7 mouse cellular contexts compared by ENCODE assay signal in genomic region chr8:83607661-83608397, GRCm38 (mm10). TPM values are rescaled to one million over a fixed set of nuclear protein-coding genes. Genes with fewer than 3 reads are reported as not detected.
A peak's percentile ranks its signal among the peaks of the same experiment; 100 is the strongest.
DNase-seq lines count a peak whose midpoint lies in the region; ATAC-seq lines count a peak whose summit lies in the region.

Gene Tecr (minus strand): TSS chr8:83607971.
Gene Dnajb1 (plus strand): TSS chr8:83608193.

- H3K27ac ChIP-seq in intestine, embryonic 15.5 days = peak within 1 kb of the TSS; percentile 98
- peak within 1 kb of the TSS; percentile 97 for H3K27ac ChIP-seq in midbrain, embryonic 10.5 days (replicated peaks)

- H3K9me3 ChIP-seq in intestine, embryonic 15.5 days = no peaks in the 10 kb centered on the region
- H3K9me3 ChIP-seq in midbrain, embryonic 10.5 days (replicated peaks) = no peaks in the 10 kb centered on the region

- ATAC-seq in intestine, embryonic 15.5 days = peak; percentile 97

- H3K4me3 ChIP-seq in intestine, embryonic 15.5 days (replicated peaks) = peak within 1 kb of the TSS; percentile 86
- peak within 1 kb of the TSS; percentile 81 for H3K4me3 ChIP-seq in midbrain, embryonic 10.5 days

- H3K4me1 ChIP-seq in intestine, embryonic 15.5 days (replicated peaks) = peaks cover 19% of the 10 kb centered on the region
- H3K4me1 ChIP-seq in midbrain, embryonic 10.5 days = peaks cover 20% of the 10 kb centered on the region

- DNase-seq in adrenal gland, adult 2 months = peak; percentile 100
- DNase-seq in embryo, embryonic 11.5 days (ENCODE audit: low read depth, low spot score) = peak; percentile 98
- DNase-seq in gastrocnemius, postnatal 36 days = peak; percentile 99
- peak; percentile 100 for DNase-seq in left cerebral cortex, postnatal 25 days (ENCODE audit: low spot score in 2 of 2)
- peak; percentile 99 for DNase-seq in midbrain, embryonic 10.5 days (ENCODE audit: low spot score)
- DNase-seq in right cerebral cortex, postnatal 4 days = peak; percentile 98

- H3K36me3 ChIP-seq in intestine, embryonic 15.5 days = peaks cover 27% of the 10 kb centered on the region
- peaks cover 34% of the 10 kb centered on the region for H3K36me3 ChIP-seq in midbrain, embryonic 10.5 days

- peak within 1 kb of the TSS; percentile 81 for H3K9ac ChIP-seq in intestine, embryonic 15.5 days

- no peaks in the 10 kb centered on the region for H3K27me3 ChIP-seq in intestine, embryonic 15.5 days (replicated peaks)
- H3K27me3 ChIP-seq in midbrain, embryonic 10.5 days (ENCODE audit: low read depth, poor library complexity, severe bottlenecking) = no peaks in the 10 kb centered on the region

- under 1% methylated on average over 68 of the region's 69 CpGs for WGBS in intestine, embryonic 15.5 days
- under 1% methylated on average over 69 of the region's 69 CpGs for WGBS in midbrain, embryonic 10.5 days

- intact Hi-C loops in gastrocnemius, postnatal 36 days (cut with DNase I) = loop anchor here (5.0 kb wide), 1 partner anchor 41 kb away; the partner anchor contains the start of gene Ndufb7
- intact Hi-C loops in left cerebral cortex, postnatal 25 days (cut with DNase I) = loop anchor here (1.0 kb wide), 2 partner anchors 14 to 44 kb away; partner anchors contain the start of gene Gipc1

- H3K4me2 ChIP-seq in intestine, embryonic 15.5 days (replicated peaks) = peak within 1 kb of the TSS; percentile 68

RNA-seq across cellular contexts. Expression of gene Tecr, which starts in this region (rescaled TPM):
- 100 to 1,000 TPM; 409 to 723 TPM for total RNA-seq in adrenal gland, adult 2 months (2021)
- polyA plus RNA-seq in adrenal gland, adult 2 months (2012; rRNA removed) = 1,113 and 1,272 TPM in 2 replicates
- 100 to 1,000 TPM; 431 to 564 TPM for total RNA-seq in gastrocnemius, postnatal 36 days (2021)
- polyA plus RNA-seq in intestine, embryonic 15.5 days (2015; fragmentation: Nextera tagmentation; extraction: Ambion mirVana) = 610 and 639 TPM in 2 replicates
- 100 to 1,000 TPM; 549 to 574 TPM for total RNA-seq in left cerebral cortex, postnatal 25 days (2021)
- 740 and 757 TPM in 2 replicates for polyA plus RNA-seq in midbrain, embryonic 10.5 days (2016; fragmentation: Nextera tagmentation; extraction: Ambion mirVana)

RNA-seq across cellular contexts. Expression of gene Dnajb1, which starts in this region (rescaled TPM):
- 10 to 100 TPM; 21.8 to 61.9 TPM for total RNA-seq in adrenal gland, adult 2 months (2021)
- 21.8 and 27.3 TPM in 2 replicates for polyA plus RNA-seq in adrenal gland, adult 2 months (2012; rRNA removed)
- 1 to 10 TPM; 5.2 to 5.8 TPM for total RNA-seq in gastrocnemius, postnatal 36 days (2021)
- polyA plus RNA-seq in intestine, embryonic 15.5 days (2015; fragmentation: Nextera tagmentation; extraction: Ambion mirVana) = 47.0 and 48.2 TPM in 2 replicates
- total RNA-seq in left cerebral cortex, postnatal 25 days (2021) = 10 to 100 TPM; 56.0 to 59.1 TPM
- 73.3 and 85.7 TPM in 2 replicates for polyA plus RNA-seq in midbrain, embryonic 10.5 days (2016; fragmentation: Nextera tagmentation; extraction: Ambion mirVana)

Comparison
In these comparisons a context has a peak if more than half of its experiments do, and no peak if none do; other contexts are left out.
1. Peak in every context shown above with its lines: DNase-seq, ATAC-seq, H3K4me3 ChIP-seq and H3K27ac ChIP-seq.